Mouse (Mus musculus): ENCODE measurements around the gene Zfp704. TPM values are rescaled to one million over a fixed set of nuclear protein-coding genes. Genes with fewer than 3 reads are reported as not detected.

The Zfp704 gene
- polyA plus RNA-seq, 1 experiment = 4.0 TPM

DNA sequence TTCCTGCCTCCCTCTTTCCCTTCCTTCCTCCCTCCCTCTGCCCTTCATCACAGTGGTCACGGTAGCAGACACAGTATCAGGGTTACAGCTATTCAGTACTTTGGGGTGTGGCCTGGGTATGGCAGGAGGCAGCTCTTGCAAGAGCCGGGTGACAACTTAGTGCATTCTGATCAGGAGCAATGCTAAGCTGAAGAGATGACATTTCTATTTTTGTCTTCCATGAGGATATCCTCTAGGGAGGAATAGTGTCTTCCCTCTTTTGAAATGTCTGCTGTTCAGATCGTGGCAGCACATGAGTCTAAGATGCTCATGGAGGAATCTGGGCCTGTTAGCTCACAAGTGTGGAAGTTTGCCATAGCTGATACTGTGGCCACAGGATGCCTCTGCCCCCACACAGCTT lies 177.7 kb downstream of the Zfp704 start:
- H3K27ac ChIP-seq (replicated peaks; ENCODE audit: low read depth, low read length) = no peak overlapping the region
- H3K4me3 ChIP-seq (ENCODE audit: insufficient read depth, low read depth, low read length) = no peak overlapping the region
- H3K4me1 ChIP-seq (ENCODE audit: control insufficient read depth, insufficient read depth, insufficient read length, low read length) = peaks cover 4% of the 10 kb centered on the region; the same call in 1 of the 2 replicates

DNA sequence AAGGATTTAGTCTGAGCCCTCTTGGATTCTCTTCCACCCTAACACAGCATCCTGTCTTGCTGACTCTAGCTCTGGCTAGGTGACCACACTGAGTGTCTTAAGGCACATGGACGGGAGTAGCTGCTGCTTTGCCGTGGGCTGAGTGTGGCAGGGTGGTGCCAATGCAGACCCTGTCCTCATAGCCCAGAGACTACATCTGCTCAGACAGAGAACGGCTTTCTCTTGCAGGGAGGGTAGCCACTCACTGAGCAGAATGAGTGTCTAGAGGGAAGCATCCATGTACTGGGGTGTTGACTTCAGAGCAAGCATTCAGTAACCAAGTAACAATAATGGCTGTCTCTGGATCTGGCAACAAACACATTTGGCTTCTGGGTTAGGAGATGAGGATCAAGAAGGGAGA lies 179.9 kb downstream of the Zfp704 start:
- H3K4me1 ChIP-seq (ENCODE audit: control insufficient read depth, insufficient read depth, insufficient read length, low read length) = peaks cover 4% of the 10 kb centered on the region; the same call in 1 of the 2 replicates
- H3K4me3 ChIP-seq (ENCODE audit: insufficient read depth, low read depth, low read length) = no peak overlapping the region
- H3K27ac ChIP-seq (replicated peaks; ENCODE audit: low read depth, low read length) = no peak overlapping the region

DNA sequence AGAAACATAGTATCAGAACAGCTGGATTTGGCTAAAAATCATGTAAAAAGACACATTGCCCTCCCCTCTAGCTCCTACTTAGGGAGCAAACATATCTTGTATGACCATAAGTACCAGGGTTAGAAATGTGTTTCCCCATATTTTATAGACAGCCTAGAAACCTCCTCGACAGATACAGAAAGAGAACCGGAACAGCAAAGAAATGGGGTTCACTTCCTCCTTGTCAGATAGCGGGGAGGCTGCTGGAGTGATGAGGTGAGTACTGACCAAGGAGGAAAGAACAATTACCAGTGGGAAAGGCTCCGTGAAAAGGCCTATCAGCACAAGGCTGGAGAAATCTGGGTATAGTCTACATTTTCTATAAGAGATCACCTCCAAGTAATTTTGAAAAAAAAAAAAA lies 182.1 kb downstream of the Zfp704 start:
- no peak overlapping the region for H3K4me3 ChIP-seq (ENCODE audit: insufficient read depth, low read depth, low read length)
- H3K27ac ChIP-seq (replicated peaks; ENCODE audit: low read depth, low read length) = no peak overlapping the region
- peaks cover 2% of the 10 kb centered on the region; the same call in 1 of the 2 replicates for H3K4me1 ChIP-seq (ENCODE audit: control insufficient read depth, insufficient read depth, insufficient read length, low read length)

DNA sequence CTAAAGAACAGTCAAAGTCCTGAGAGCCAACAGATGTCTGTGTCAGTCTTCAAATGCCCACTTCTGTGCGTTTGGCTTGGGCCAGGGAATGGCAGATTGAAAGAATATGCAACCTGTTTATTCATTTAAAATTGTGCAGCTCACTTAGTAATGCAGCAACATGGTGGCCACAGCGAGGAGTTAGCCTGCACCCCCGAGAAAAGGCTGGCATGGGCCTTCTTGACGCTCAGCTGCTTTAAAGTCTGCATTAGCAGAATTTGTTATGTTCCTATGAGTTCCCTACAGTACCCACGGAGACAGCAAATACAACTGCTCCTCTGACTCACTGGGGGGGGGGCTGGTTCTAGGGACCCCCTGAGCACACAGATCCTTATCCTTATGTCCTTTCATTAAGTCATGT lies 184.2 kb downstream of the Zfp704 start:
- no peak overlapping the region for H3K4me3 ChIP-seq (ENCODE audit: insufficient read depth, low read depth, low read length)
- no peak overlapping the region for H3K27ac ChIP-seq (replicated peaks; ENCODE audit: low read depth, low read length)
- no peaks in the 10 kb centered on the region for H3K4me1 ChIP-seq (ENCODE audit: control insufficient read depth, insufficient read depth, insufficient read length, low read length)

DNA sequence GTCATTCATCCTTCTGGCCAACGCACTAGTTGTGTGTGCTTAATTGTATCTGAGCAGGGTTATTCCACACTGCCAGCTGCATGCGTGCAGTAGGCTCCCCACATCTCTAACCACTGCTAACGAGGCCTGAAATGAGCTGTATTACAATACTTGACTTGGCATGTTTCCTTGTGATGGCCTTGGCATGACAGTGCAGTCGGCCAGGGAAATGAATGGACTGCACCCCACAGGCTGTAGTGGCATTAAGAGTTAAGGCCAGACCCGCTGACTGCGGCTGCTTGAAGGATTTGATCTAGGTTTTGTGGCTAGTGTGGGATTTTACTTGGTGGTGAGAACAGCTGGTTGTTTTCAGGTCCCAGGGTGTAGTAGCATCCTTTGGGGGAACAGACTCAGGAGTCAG lies 185.2 kb downstream of the Zfp704 start:
- no peaks in the 10 kb centered on the region for H3K4me1 ChIP-seq (ENCODE audit: control insufficient read depth, insufficient read depth, insufficient read length, low read length)

DNA sequence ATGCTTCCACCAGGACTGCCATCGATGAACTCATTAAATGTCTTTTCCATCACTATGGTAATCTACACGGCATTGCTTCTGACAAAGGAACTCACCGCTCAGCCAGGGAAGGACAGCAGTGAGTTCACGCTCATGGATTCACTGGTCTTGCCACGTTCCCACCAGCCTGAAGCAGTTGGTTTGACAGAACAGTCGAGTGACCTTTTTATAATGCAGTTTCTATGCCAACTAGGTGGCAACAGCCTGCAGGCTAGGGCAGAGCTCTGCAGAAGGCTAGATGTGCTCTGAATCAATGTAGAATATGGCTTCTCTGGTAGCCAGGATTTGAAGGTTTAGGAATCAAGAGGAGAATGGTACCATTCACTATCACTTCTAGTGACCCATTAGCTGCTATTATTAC lies 186.2 kb downstream of the Zfp704 start:
- Histone ChIP-seq H3K27ac (replicated peaks; ENCODE audit: low read depth, low read length) (no peak overlapping the region), H3K4me3 (ENCODE audit: insufficient read depth, low read depth, low read length) (no peak overlapping the region), H3K4me1 (ENCODE audit: control insufficient read depth, insufficient read depth, insufficient read length, low read length) (no peaks in the 10 kb centered on the region)

More for the DNA sequence above, 185.2 kb downstream of the Zfp704 start:
- H3K4me3 ChIP-seq (ENCODE audit: insufficient read depth, low read depth, low read length) = no peak overlapping the region
- H3K27ac ChIP-seq (replicated peaks; ENCODE audit: low read depth, low read length) = no peak overlapping the region

DNA sequence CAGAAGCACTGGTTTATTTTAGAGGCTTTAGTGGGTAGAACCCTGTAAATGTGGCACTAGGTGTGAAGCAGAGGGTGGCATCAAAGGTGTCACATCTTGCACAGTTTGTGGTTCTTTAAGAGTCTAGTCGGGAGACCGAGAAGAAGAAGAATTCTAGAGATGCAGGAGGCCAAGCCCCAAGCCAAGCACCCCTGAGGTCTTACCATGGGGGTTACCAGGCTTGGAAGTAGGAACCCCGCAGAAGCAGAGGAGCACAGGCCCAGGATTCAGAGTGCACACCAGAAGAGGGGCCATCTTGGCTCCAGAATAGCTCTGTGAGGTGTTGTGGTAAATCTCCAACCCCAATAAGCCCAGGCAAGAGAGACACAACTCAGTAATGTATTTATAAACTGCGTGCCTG lies 201.0 kb downstream of the Zfp704 start:
- Histone ChIP-seq H3K27ac (replicated peaks; ENCODE audit: low read depth, low read length) (no peak overlapping the region), H3K4me1 (ENCODE audit: control insufficient read depth, insufficient read depth, insufficient read length, low read length) (peaks cover 3% of the 10 kb centered on the region; the same call in 1 of the 2 replicates), H3K4me3 (ENCODE audit: insufficient read depth, low read depth, low read length) (no peak overlapping the region)

DNA sequence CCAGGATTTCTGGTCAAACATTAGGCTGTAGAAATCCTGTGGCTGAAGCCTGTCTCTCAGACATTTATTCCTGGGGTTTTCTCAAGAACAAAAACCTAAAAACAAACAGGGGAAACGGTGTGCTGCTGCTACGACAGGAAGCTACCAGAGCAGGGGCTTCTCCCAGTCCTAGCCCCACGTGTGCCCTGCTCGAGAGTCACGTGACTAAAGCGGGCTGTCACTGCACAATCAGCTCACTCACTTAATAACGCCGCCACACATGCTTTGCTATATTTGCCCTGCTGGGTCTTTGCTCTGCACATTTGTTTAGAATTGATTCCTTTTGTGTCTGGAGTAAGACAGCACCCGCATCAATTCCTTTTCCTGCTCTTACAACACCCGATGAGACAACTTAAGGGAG lies 202.1 kb downstream of the Zfp704 start:
- Histone ChIP-seq H3K27ac (replicated peaks; ENCODE audit: low read depth, low read length) (peak overlapping the region; percentile 30; the same call in 1 of the 2 replicates), H3K4me1 (ENCODE audit: control insufficient read depth, insufficient read depth, insufficient read length, low read length) (peaks cover 5% of the 10 kb centered on the region; the same call in 1 of the 2 replicates), H3K4me3 (ENCODE audit: insufficient read depth, low read depth, low read length) (no peak overlapping the region)

DNA sequence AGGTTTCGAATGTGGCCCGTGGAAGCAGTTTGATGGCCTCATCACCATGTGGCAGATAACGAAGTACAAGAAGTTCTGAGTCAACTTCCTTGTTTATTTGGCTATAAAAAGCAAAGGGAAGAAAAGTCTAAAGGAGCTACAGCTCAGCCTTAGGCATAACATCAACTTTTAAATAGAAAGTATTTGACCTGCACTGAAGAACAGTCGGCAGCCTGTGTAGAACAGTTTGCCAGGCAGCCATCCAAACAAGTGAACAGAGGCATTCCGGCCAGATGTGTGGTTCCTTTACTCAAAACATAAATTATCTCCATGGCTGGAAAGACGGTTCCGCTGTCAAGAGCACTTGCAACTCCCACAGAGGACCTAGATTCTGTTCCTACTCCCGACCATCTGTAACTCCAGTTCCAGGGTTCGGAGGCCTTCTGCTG lies 202.8 kb downstream of the Zfp704 start:
- no peak overlapping the region for H3K4me3 ChIP-seq (ENCODE audit: insufficient read depth, low read depth, low read length)
- peaks cover 6% of the 10 kb centered on the region; the same call in 1 of the 2 replicates for H3K4me1 ChIP-seq (ENCODE audit: control insufficient read depth, insufficient read depth, insufficient read length, low read length)
- H3K27ac ChIP-seq (replicated peaks; ENCODE audit: low read depth, low read length) = peak overlapping the region; percentile 30

DNA sequence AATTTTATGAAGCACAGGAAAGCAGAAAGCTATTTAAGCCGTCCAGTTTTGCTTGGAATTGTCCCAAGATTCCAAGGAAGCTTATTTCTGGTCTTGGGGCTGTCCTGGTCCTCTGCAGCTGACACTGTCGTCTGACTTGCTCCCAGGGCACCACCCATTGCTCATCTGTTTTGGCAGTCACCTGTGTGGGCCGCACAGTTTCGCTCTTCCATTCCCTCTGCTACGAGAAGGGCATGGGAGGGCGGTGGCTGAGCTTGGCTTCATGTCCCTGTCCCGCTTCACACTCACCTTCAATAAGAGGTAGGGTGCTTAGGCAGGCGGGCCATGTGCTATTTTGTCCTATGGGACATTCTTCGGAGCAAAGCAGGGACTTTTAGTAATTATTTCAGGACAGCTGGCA lies 204.5 kb downstream of the Zfp704 start:
- Histone ChIP-seq H3K4me1 (ENCODE audit: control insufficient read depth, insufficient read depth, insufficient read length, low read length) (peaks cover 12% of the 10 kb centered on the region), H3K4me3 (ENCODE audit: insufficient read depth, low read depth, low read length) (no peak overlapping the region), H3K27ac (replicated peaks; ENCODE audit: low read depth, low read length) (peak overlapping the region; percentile 10; the same call in 1 of the 2 replicates)

DNA sequence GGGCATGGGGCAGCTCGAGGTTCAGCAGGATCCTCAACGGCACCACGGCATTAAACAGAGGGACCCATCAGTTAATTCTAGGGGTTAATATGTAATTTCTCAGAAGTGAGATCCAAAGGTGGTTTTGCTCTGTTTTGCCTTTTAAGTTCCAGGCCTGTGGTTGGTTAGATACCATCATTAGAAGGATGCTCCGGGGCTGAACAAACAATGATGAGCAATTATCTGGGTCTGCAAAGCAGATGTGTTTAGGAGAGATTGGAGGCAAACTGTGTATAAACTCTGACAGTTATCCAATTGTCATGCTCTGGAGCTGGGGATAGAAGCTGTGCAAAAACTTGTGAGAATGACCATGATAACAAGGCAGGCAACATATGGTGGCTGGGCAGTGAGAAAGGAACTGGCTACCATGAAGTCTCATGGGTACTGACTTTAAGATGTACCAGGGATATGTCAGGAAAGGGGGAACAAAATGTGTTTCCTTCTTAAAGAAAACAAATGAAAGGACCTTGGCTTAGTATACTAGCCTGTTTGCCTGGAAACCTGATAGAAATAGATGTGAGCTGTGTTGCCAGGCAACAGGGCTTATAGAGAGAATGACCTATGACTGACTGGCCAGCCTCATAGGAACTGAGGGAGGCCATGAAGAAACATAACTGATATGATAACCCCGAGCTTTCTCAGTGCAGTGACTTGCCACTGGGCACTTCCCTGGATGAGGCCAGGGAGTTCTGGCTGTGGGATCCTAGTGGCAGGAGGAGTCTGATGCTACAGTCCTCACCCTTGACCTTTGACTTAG lies 206.4 kb downstream of the Zfp704 start:
- H3K27ac ChIP-seq (replicated peaks; ENCODE audit: low read depth, low read length) = no peak overlapping the region
- peak overlapping the region; percentile 14; the same call in 1 of the 2 replicates for H3K4me3 ChIP-seq (ENCODE audit: insufficient read depth, low read depth, low read length)

DNA sequence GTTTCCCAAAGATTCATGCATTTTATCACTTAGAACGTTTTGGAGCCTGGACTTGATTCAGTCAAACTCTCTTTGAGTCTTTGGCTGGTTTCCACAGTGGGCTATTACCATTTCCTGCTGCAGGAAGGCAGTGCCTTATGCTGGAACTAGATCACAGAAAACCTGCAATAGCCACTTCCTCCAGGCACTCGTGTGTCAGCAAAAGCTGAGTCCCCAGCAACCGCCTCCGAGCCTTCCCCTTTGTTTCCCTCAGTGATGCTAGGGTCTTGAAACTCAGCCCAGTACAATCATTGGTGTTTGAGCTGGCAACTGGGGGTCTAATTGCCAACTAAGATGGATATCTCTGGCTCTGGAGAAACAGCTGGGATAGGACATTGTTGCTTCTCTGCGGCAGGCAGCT lies 207.0 kb downstream of the Zfp704 start:
- peaks cover 16% of the 10 kb centered on the region for H3K4me1 ChIP-seq (ENCODE audit: control insufficient read depth, insufficient read depth, insufficient read length, low read length)
- H3K27ac ChIP-seq (replicated peaks; ENCODE audit: low read depth, low read length) = no peak overlapping the region
- peak overlapping the region; percentile 14; the same call in 1 of the 2 replicates for H3K4me3 ChIP-seq (ENCODE audit: insufficient read depth, low read depth, low read length)

More for the DNA sequence above, 206.4 kb downstream of the Zfp704 start:
- peaks cover 16% of the 10 kb centered on the region for H3K4me1 ChIP-seq (ENCODE audit: control insufficient read depth, insufficient read depth, insufficient read length, low read length)

DNA sequence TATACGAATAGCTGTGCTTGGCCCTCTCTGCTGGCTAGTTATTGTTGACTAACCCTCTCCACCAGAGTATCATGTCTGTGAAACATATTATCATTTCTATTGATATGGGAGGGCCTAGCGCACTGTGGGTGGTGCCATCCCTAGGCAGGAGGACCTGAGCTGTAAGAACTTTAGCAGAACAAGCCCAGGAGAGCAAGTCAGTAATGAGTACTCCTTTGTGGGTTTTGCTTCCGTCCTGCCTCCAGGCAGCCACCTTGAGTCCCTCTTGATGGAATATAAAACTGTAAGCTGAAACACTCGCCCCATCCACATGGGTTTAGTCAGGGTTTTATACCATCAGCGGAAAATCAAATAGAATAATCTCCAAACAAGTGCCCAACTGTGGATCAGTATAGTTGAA lies 207.5 kb downstream of the Zfp704 start:
- Histone ChIP-seq H3K4me1 (ENCODE audit: control insufficient read depth, insufficient read depth, insufficient read length, low read length) (peaks cover 16% of the 10 kb centered on the region), H3K27ac (replicated peaks; ENCODE audit: low read depth, low read length) (no peak overlapping the region), H3K4me3 (ENCODE audit: insufficient read depth, low read depth, low read length) (no peak overlapping the region)

DNA sequence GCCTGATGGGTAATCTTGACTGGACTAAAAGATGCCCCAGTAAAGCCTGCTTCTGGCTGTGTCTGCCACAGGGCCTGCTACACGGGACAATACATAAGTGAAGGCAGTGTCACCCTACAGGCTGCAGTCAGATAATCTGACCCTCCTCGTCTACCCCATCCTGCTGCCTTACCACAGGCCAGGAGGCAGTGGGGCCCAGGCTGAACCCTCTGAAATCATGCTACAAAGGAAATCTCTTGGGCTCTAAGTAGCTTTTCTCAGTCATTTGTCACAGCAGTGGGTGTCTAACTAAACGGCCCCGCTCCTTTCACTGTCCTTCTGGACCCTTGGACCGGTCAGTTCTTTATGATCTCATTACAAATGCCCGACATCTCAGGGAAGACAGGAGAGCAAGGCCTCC lies 208.2 kb downstream of the Zfp704 start:
- Histone ChIP-seq H3K4me3 (ENCODE audit: insufficient read depth, low read depth, low read length) (no peak overlapping the region), H3K4me1 (ENCODE audit: control insufficient read depth, insufficient read depth, insufficient read length, low read length) (peaks cover 16% of the 10 kb centered on the region), H3K27ac (replicated peaks; ENCODE audit: low read depth, low read length) (no peak overlapping the region)

DNA sequence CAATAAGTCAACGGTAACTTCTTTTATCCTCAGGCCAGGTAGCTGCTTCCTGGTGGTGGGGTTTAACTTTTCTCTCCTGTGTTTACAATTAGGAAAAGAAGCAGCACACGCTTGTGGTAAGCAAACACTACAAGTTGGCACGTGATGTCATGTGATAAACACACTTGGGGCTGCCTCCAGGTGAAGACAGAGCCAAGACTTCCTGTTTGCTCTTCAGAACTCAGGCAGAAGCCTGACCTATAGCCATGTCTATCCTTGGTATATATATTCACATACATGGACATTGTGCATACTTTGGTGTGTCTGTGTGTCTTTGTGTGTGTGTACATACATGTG lies 209.0 kb downstream of the Zfp704 start:
- Histone ChIP-seq H3K4me1 (ENCODE audit: control insufficient read depth, insufficient read depth, insufficient read length, low read length) (peaks cover 16% of the 10 kb centered on the region), H3K4me3 (ENCODE audit: insufficient read depth, low read depth, low read length) (no peak overlapping the region), H3K27ac (replicated peaks; ENCODE audit: low read depth, low read length) (no peak overlapping the region)
